Mouse (Mus musculus): ENCODE data around the gene Cyp2d11.
"Not testable (repeated sequence)": the region's sequence is repeated elsewhere in the genome, so short reads cannot be mapped to it uniquely, and the experiment has no call there.

The Cyp2d11 gene

GRCm38 (mm10) chr15:82380714-82381062 is 13.1 kb downstream of the Cyp2d11 start:
- no peak for DNase-seq (ENCODE audit: low read depth, low spot score)

GRCm38 (mm10) chr15:82379871-82380713 is 13.7 kb downstream of the Cyp2d11 start, which contains the start of gene Cyp2d22:
TSS of gene Cyp2d22 (minus strand) at chr15:82380260.
- DNase-seq (ENCODE audit: low read depth, low spot score): no peak

- DNase-seq (ENCODE audit: low read depth, low spot score): no peak
Observed at GRCm38 (mm10) chr15:82379511-82379870, 14.3 kb downstream of the Cyp2d11 start.

- DNase-seq (ENCODE audit: low read depth, low spot score): no peak
Observed at GRCm38 (mm10) chr15:82378261-82379180, 15.3 kb downstream of the Cyp2d11 start.

- DNase-seq (ENCODE audit: low read depth, low spot score): no peak
Observed at GRCm38 (mm10) chr15:82377701-82378100, 16.1 kb downstream of the Cyp2d11 start.

- DNase-seq (ENCODE audit: low read depth, low spot score): no peak
Observed at GRCm38 (mm10) chr15:82376393-82377138, 17.3 kb downstream of the Cyp2d11 start.

- no peak for DNase-seq (ENCODE audit: low read depth, low spot score)
Observed at GRCm38 (mm10) chr15:82375855-82376254, 18.0 kb downstream of the Cyp2d11 start.

GRCm38 (mm10) chr15:82374437-82374836 is 19.4 kb downstream of the Cyp2d11 start:
- DNase-seq (ENCODE audit: low read depth, low spot score): no peak

- DNase-seq (ENCODE audit: low read depth, low spot score): no peak
Observed at GRCm38 (mm10) chr15:82372991-82373390, 20.8 kb downstream of the Cyp2d11 start.

- no peak for DNase-seq (ENCODE audit: low read depth, low spot score)
Observed at GRCm38 (mm10) chr15:82372446-82372845, 21.4 kb downstream of the Cyp2d11 start.

GRCm38 (mm10) chr15:82368851-82369250 is 25.0 kb downstream of the Cyp2d11 start:
- no peak for DNase-seq (ENCODE audit: low read depth, low spot score)

- no peak for DNase-seq (ENCODE audit: low read depth, low spot score)
Observed at GRCm38 (mm10) chr15:82368146-82368545, 25.7 kb downstream of the Cyp2d11 start.

- DNase-seq (ENCODE audit: low read depth, low spot score): not testable (repeated sequence)
Observed at GRCm38 (mm10) chr15:82364561-82364960, 29.3 kb downstream of the Cyp2d11 start.

GRCm38 (mm10) chr15:82363801-82364200 is 30.0 kb downstream of the Cyp2d11 start:
- DNase-seq (ENCODE audit: low read depth, low spot score): not testable (repeated sequence)

- no peak for DNase-seq (ENCODE audit: low read depth, low spot score)
Observed at GRCm38 (mm10) chr15:82362234-82362633, 31.6 kb downstream of the Cyp2d11 start.

- DNase-seq (ENCODE audit: low read depth, low spot score): no peak
Observed at GRCm38 (mm10) chr15:82361459-82362018, 32.3 kb downstream of the Cyp2d11 start.

- no peak for DNase-seq (ENCODE audit: low read depth, low spot score)
Observed at GRCm38 (mm10) chr15:82358431-82359260, 35.2 kb downstream of the Cyp2d11 start.

GRCm38 (mm10) chr15:82354126-82354945 is 39.5 kb downstream of the Cyp2d11 start, which contains the start of gene Ndufa6:
TSS of gene Ndufa6 (minus strand) at chr15:82354322.
- peak; percentile 94 for DNase-seq (ENCODE audit: low read depth, low spot score)

- no peak for DNase-seq (ENCODE audit: low read depth, low spot score)
Observed at GRCm38 (mm10) chr15:82353745-82354113, 40.1 kb downstream of the Cyp2d11 start.

Measured in WW6 (cell line).